Mouse (Mus musculus) megakaryocyte progenitor cell, adult 5-6 weeks (primary cell): ENCODE data around the gene Rps8. TPM values are rescaled to one million over a fixed set of nuclear protein-coding genes. Genes with fewer than 3 reads are reported as not detected.
"Not testable (repeated sequence)": the region's sequence is repeated elsewhere in the genome, so short reads cannot be mapped to it uniquely, and the experiment has no call there.

Source experiments
- ATAC-seq: replicated peaks from 2 replicates; pipeline ENCODE4 v1.8.0; 2016; ENCODE audit warnings: mild to moderate bottlenecking, moderate TSS enrichment, inconsistent platforms; ENCODE audit not compliant: poor library complexity
- total RNA-seq, 2 experiments: library from RNA; stranded (forward) in 1 of 2; stranded (reverse) in 1 of 2; fragments of 157-497, 149-512 nt in 1 of 2; fragments of 200-1000 nt in 1 of 2; gene quantifications; 2 replicates each; pipeline versions ENCODE4 v1.2.3 to v1.2.4; 2015 to 2017

The Rps8 gene
- total RNA-seq (2015) (4,838 and 5,186 TPM in 2 replicates), total RNA-seq (2017) (1,989 and 2,131 TPM in 2 replicates)

- peak; percentile 89 for ATAC-seq
Observed at GRCm38 (mm10) chr4:117155792-117156355, at the start of gene Rps8. Gene Rps8, minus strand, starts transcription at chr4:117156243.

GRCm38 (mm10) chr4:117202992-117203354 is 46.9 kb upstream of the Rps8 start:
- peak; percentile 41 for ATAC-seq

GRCm38 (mm10) chr4:117202046-117202991 is 46.3 kb upstream of the Rps8 start:
- peak; percentile 93 for ATAC-seq

GRCm38 (mm10) chr4:117191804-117192203 is 35.8 kb upstream of the Rps8 start:
- ATAC-seq = no peak

- peak; percentile 25 for ATAC-seq
Observed at GRCm38 (mm10) chr4:117190660-117191059, 34.6 kb upstream of the Rps8 start.

- peak; percentile 88 for ATAC-seq
Observed at GRCm38 (mm10) chr4:117189856-117190543, 34.0 kb upstream of the Rps8 start.

GRCm38 (mm10) chr4:117189382-117189855 is 33.4 kb upstream of the Rps8 start:
- ATAC-seq = peak; percentile 65

- ATAC-seq = no peak
Observed at GRCm38 (mm10) chr4:117188969-117189368, 32.9 kb upstream of the Rps8 start.

- ATAC-seq = not testable (repeated sequence)
Observed at GRCm38 (mm10) chr4:117182759-117183096, 26.7 kb upstream of the Rps8 start.

- peak; percentile 99 for ATAC-seq
Observed at GRCm38 (mm10) chr4:117181863-117182758, 26.1 kb upstream of the Rps8 start, which contains the start of gene Kif2c. Gene Kif2c, minus strand, starts transcription at chr4:117182639.

- no peak for ATAC-seq
Observed at GRCm38 (mm10) chr4:117169936-117170335, 13.9 kb upstream of the Rps8 start.

GRCm38 (mm10) chr4:117161183-117161582 is 5.1 kb upstream of the Rps8 start:
- no peak for ATAC-seq

- no peak for ATAC-seq
Observed at GRCm38 (mm10) chr4:117159666-117160065, 3.6 kb upstream of the Rps8 start.

GRCm38 (mm10) chr4:117156372-117156771 is 329 bp upstream of the Rps8 start:
- no peak for ATAC-seq

- no peak for ATAC-seq
Observed at GRCm38 (mm10) chr4:117155020-117155791, 837 bp downstream of the Rps8 start.

- ATAC-seq = no peak
Observed at GRCm38 (mm10) chr4:117152714-117153113, 3.3 kb downstream of the Rps8 start.

GRCm38 (mm10) chr4:117151416-117151815 is 4.6 kb downstream of the Rps8 start:
- no peak for ATAC-seq

- ATAC-seq = no peak
Observed at GRCm38 (mm10) chr4:117150212-117150733, 5.8 kb downstream of the Rps8 start.
